Mouse (Mus musculus): ENCODE measurements around the gene U2af1l4.

Gene U2af1l4

GRCm38 (mm10) chr7:30586455-30587020 lies 23.4 kb downstream of the U2af1l4 start:
- DNase-seq (ENCODE audit: low read depth in 1 of 2, low spot score in 2 of 2): no peak

DNA sequence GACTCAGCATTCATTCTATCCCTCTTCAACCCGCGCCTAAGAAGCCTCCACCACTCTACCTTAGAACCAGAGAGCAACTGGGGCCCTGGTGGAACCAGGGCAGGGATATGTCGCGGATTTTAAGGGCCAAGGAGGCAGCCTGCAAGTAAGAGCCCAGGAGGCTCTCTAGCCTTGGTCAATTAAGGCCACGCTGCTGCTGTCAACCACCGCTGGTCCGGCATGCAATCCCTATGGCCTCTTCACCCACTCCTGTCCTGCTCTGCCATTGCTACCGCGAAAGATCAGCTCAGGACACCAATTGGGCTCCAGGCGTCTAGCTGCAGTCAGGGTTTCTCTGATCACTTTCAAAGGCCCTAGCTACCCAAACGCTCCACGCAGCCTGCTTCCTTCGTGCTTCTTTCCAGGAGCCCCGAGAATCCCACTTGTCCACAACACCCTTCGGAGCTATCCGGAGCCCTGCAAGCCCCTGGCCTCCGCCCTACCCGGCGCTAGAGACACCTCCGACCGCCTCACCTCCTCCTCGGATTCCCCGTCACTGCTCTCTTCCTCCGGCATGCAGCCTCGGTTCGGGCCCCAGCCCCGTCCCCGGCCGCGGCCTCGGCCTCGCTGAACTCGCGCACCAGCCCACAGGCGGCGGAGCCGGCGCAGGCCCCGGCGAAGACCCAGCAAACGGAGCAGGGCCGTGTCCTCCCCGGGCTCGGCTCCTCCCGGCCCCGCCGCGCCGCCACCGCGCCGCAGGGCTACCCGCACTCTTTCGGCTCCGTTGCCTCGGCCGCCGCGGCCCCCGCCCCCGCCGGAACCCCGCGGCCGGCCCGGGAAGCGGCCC lies 25.0 kb downstream of the U2af1l4 start:
- peak in 1 of 2 experiments; percentile 34 for DNase-seq (ENCODE audit: low read depth in 1 of 2, low spot score in 2 of 2)

DNA sequence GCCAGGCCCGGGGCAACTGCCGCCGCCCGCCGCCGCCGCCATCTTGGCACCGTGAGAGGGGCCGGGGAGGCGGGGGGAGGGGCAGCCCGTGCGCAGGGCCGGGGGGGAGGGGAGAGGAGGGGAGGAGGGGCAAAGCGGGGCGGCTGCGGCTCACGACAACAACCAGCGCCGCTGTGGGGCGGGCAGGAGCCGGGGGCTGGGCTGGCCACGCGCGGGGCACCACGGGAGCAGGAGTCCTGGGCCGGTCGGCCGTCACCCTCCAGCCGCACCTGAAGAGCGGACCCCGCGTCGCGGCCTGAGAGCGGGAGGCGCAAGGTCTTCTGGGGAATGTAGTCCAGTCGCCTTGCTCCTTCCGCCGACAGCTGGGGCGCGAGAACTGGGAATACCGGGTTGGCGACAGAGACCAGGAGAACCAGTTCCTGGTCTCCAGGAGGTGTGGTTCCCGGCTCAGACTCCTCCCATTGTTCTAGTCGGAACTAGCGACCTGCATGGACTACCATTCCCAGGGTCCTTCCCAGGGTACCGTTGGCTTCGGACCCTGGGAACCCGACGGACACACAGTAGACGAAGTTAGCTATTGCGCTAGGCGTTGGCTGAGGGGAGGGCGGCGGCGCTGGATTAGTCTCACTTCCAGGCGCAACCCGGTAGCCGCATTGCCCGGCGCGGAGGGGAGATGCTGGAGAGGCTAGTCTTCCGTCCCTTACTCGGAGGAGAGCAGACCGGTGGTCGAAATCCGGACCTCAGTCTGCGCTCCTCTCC lies 25.8 kb downstream of the U2af1l4 start, which contains the start of gene Kmt2b:
TSS of gene Kmt2b (minus strand) at position 51 of the 759 bp plus-strand sequence.
- DNase-seq (ENCODE audit: low read depth in 1 of 2, low spot score in 2 of 2): peak; percentile 79 to 85

GRCm38 (mm10) chr7:30589435-30590301 lies 26.6 kb downstream of the U2af1l4 start:
- DNase-seq (ENCODE audit: low read depth in 1 of 2, low spot score in 2 of 2): peak in 1 of 2 experiments; percentile 55

GRCm38 (mm10) chr7:30590927-30591604 lies 28.0 kb downstream of the U2af1l4 start:
- no peak for DNase-seq (ENCODE audit: low read depth in 1 of 2, low spot score in 2 of 2)

DNA sequence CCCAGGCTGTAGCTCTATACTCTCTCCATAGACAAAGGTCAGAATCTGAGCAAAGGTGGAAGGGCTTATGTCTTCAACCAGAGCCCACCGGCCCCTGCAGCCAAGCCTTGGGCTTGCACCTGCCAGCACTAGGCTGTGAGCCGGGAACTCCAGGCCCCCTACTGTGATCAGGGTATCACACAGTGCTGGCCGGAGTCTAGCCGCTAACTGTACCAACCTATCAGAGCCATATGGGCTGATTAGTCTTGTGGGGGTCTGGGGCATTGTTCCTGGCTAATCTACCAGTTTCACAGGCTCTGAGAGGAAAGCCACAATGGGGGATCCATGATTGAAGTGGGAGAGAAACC lies 28.5 kb downstream of the U2af1l4 start:
- no peak for DNase-seq (ENCODE audit: low read depth in 1 of 2, low spot score in 2 of 2)

DNA sequence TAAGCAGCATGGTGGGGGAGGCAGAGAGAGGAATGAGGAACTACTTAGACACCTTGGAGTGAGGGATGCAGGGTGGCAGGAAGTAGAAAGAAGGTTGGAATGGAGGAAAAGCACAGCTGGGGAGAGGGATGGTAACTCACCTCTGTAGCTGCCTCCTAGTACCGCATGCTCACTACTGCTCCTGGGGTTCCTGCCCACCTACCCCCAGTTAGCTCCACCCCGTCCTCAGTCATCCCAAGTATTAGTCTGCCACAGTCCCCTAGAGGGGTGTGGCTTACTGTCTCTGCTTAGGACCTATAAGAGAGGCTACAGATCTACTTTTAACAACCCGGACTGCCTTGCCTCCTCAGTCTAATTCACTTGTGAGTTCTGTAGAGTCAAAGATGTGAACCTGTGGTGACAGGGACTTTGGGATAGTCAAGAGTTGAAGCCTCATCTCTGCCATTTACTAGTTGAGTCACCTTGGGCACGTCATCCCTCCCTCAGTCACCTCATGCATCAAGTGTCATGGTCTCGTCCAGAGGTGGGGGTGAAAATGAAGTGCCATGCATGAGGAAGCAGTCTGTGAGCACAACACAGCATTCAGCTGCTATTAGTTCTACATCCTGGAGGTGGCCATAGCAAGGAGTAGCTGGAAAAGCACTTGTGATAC lies 29.8 kb downstream of the U2af1l4 start:
- no peak for DNase-seq (ENCODE audit: low read depth in 1 of 2, low spot score in 2 of 2)

GRCm38 (mm10) chr7:30593579-30594509 lies 30.7 kb downstream of the U2af1l4 start:
- no peak for DNase-seq (ENCODE audit: low read depth in 1 of 2, low spot score in 2 of 2)

DNA sequence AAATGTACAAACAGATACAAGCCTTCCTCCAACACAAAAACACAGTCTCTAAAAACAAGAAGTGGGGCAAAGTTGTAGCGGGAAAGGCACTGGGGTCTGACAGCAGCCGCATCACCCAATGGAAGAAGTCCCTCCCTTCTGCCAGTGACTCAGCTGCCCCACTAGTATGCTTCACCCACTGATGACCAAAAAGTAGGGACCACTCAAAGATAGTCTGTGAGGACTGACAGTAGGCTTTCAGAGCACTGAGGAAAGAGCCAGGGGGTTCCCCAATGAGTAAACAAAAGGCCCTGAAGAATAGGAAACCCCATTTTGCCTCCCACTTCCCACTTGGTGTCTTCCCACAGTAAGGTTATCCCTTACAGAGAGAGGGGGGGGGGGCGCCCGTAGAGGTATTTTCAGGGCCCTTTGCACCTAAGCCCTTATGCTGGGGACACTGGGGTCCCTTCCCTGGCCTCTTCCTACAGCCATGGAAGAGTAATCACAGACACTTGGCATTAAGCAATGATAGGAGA lies 31.5 kb downstream of the U2af1l4 start:
- DNase-seq (ENCODE audit: low read depth in 1 of 2, low spot score in 2 of 2): no peak

- DNase-seq (ENCODE audit: low read depth in 1 of 2, low spot score in 2 of 2): no peak
Observed at GRCm38 (mm10) chr7:30596093-30596492, 33.0 kb downstream of the U2af1l4 start.

DNA sequence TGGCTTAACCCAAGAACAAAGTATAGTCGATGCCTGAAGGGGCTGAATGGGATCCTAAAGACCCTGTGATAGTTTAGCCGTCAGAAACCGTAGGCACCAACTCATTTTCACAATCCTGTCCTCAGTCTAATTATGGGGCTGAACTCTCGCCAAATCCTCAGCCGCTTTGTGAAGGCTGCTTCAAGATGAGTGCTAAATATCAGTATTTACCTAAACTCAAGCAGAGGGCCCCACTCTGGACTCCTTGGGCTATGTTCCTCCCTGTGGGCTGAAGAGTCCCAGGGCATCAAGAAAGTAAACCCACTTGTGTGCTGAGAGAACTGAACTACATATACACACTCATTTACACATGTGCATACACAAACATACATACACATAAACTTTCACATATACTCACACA lies 33.7 kb downstream of the U2af1l4 start:
- DNase-seq (ENCODE audit: low read depth in 1 of 2, low spot score in 2 of 2): no peak

GRCm38 (mm10) chr7:30598786-30599185 lies 35.7 kb downstream of the U2af1l4 start, which contains the start of gene Zbtb32:
Zbtb32 (minus strand) TSS chr7:30598909.
- no peak for DNase-seq (ENCODE audit: low read depth in 1 of 2, low spot score in 2 of 2)

- peak; percentile 21 to 26 for DNase-seq (ENCODE audit: low read depth in 1 of 2, low spot score in 2 of 2)
Observed at GRCm38 (mm10) chr7:30599933-30600353, 36.8 kb downstream of the U2af1l4 start.

DNA sequence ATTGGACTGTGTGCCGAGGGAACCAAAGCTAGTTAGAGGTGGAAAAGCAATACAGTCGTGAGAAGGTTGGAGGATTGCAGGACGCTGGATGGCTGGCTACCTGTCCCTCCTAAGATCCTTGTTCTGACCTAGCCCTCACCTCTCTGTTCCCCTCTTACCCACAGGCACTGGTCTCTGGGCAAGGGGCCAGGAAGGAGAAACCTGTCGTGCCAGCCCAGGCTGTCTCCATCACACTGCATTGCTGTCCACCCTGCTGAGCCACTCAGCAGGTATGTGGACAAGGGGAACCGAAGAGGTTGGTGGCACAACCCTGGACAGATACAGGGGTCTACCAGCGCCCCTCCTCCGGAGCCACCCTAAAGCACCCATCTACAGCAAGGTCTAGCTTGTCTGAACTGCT lies 37.5 kb downstream of the U2af1l4 start:
- DNase-seq (ENCODE audit: low read depth in 1 of 2, low spot score in 2 of 2): no peak

GRCm38 (mm10) chr7:30602583-30602982 lies 39.5 kb downstream of the U2af1l4 start:
- DNase-seq (ENCODE audit: low read depth in 1 of 2, low spot score in 2 of 2): no peak

- no peak for DNase-seq (ENCODE audit: low read depth in 1 of 2, low spot score in 2 of 2)
Observed at GRCm38 (mm10) chr7:30604424-30604823, 41.3 kb downstream of the U2af1l4 start.

GRCm38 (mm10) chr7:30604944-30605343 lies 41.8 kb downstream of the U2af1l4 start:
- no peak for DNase-seq (ENCODE audit: low read depth in 1 of 2, low spot score in 2 of 2)

GRCm38 (mm10) chr7:30607706-30608309 lies 44.7 kb downstream of the U2af1l4 start:
- DNase-seq (ENCODE audit: low read depth in 1 of 2, low spot score in 2 of 2): peak in 1 of 2 experiments; percentile 43
